Mouse (Mus musculus): Measurements from ENCODE around the gene Nfix.

DNA sequence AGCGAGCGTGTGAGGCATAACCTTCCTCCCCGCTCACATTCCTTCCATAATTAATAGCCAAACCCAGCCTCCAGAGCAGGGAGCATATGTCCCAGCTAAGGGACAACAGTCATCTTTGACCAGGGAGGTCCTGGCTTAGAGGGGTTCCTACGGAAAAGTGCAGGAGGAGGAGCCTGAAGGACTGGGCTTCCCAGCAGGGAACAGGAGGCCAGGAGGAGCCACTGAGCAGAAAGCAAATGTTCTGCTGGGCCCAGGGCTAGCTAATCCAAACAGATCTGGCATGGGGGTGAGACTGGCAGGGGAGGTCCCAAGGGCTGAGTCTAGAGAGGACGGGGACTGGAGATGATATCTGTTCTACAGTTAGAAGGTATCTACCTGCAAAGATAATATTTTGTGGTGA lies 42.6 kb downstream of the Nfix start:
- TF ChIP-seq CTCF (IDR thresholded peaks at IDR 0.05; ENCODE audit: borderline replicate concordance, extremely low read depth, insufficient read depth, insufficient read length) (no peak), POLR2A (IDR thresholded peaks at IDR 0.05; ENCODE audit: borderline replicate concordance, extremely low read depth, insufficient read depth, insufficient read length, poor library complexity, severe bottlenecking) (no peak)

All from brain, embryonic 14.5 days (tissue).